Mouse (Mus musculus) MEL (cell line): Measurements from ENCODE around the gene Slc16a3. TPM values are rescaled to one million over a fixed set of nuclear protein-coding genes. Genes with fewer than 3 reads are reported as not detected.

Experiments used
- DNase-seq: peaks from one replicate; pipeline ENCODE4 v3.0.0; 2011; ENCODE audit warnings: low read depth, low spot score
- H3K27ac ChIP-seq: 2 replicates; pipeline ENCODE4 v1.5.1; 2012; ENCODE audit warnings: low read depth, mild to moderate bottlenecking, control low read depth, low read length, moderate library complexity; ENCODE audit not compliant: control insufficient read depth
- H3K27me3 ChIP-seq, 2 experiments: fragments of 150-350 bp in 1 of 2; sonication (generic) in 1 of 2; 2 replicates each; pipeline ENCODE4 v1.6.1; 2012; ENCODE audit warnings: low read length in 2 of 2, mild to moderate bottlenecking in 2 of 2, improper control_type of control experiment in 1 of 2, moderate library complexity in 1 of 2; ENCODE audit not compliant: insufficient read depth in 2 of 2, control insufficient read depth in 1 of 2
- H3K36me3 ChIP-seq, 2 experiments: 2 replicates each; pipeline ENCODE4 v1.6.1; 2012 to 2014; ENCODE audit warnings: low read length in 2 of 2, improper control_type of control experiment in 1 of 2, inconsistent platforms in 1 of 2, mild to moderate bottlenecking in 1 of 2; ENCODE audit not compliant: insufficient read depth in 2 of 2, control insufficient read depth in 1 of 2
- H3K4me1 ChIP-seq, 2 experiments: fragments of 150-350 bp in 1 of 2; sonication (generic) in 1 of 2; 2 replicates each; pipeline ENCODE4 v1.6.1; 2012; ENCODE audit warnings: low read length in 2 of 2, improper control_type of control experiment in 1 of 2, mild to moderate bottlenecking in 1 of 2; ENCODE audit not compliant: insufficient read depth in 2 of 2, control insufficient read depth in 1 of 2
- H3K4me3 ChIP-seq, 2 experiments: fragments of 150-350 bp in 1 of 2; sonication (generic) in 1 of 2; 2 replicates each; pipeline ENCODE4 v1.5.1; 2012; ENCODE audit warnings: low read depth in 2 of 2, low read length in 2 of 2, mild to moderate bottlenecking in 2 of 2, moderate library complexity in 2 of 2, control low read depth in 1 of 2, improper control_type of control experiment in 1 of 2; ENCODE audit not compliant: control insufficient read depth in 1 of 2, insufficient read depth in 1 of 2
- H3K79me2 ChIP-seq: 2 replicates; pipeline ENCODE4 v1.6.1; 2012; ENCODE audit warnings: mild to moderate bottlenecking, low read length, moderate library complexity; ENCODE audit not compliant: control insufficient read depth, poor library complexity, insufficient read depth
- H3K9ac ChIP-seq: 2 replicates; pipeline ENCODE4 v1.6.1; 2012; ENCODE audit warnings: low read depth, mild to moderate bottlenecking, control low read depth, low read length, moderate library complexity; ENCODE audit not compliant: control insufficient read depth, poor library complexity, severe bottlenecking
- H3K9me3 ChIP-seq: fragments of 150-350 bp; sonication (generic); replicated peaks from 2 replicates; pipeline ENCODE4 v1.6.1; 2012; ENCODE audit warnings: mild to moderate bottlenecking, low read length, improper control_type of control experiment, moderate library complexity; ENCODE audit not compliant: insufficient read depth
- CHD1 ChIP-seq: IDR thresholded peaks from 2 replicates; pipeline ENCODE4 v1.6.1; 2012; ENCODE audit warnings: low read depth, mild to moderate bottlenecking, inconsistent platforms, low read length, improper control_type of control experiment
- CTCF ChIP-seq, 3 experiments: IDR thresholded peaks in 2 of 3; conservative IDR thresholded peaks in 1 of 3; 2 replicates each; pipeline ENCODE4 v1.5.1; 2011 to 2012; ENCODE audit warnings: low read length in 3 of 3, low read depth in 2 of 3, mild to moderate bottlenecking in 2 of 3, improper control_type of control experiment in 1 of 3, inconsistent platforms in 1 of 3, mixed read lengths in 1 of 3, moderate library complexity in 1 of 3; ENCODE audit not compliant: control insufficient read depth in 1 of 3, insufficient read depth in 1 of 3, poor library complexity in 1 of 3, severe bottlenecking in 1 of 3
- E2F4 ChIP-seq: IDR thresholded peaks from 2 replicates; pipeline ENCODE4 v1.6.1; 2011; ENCODE audit warnings: low read depth, low read length, improper control_type of control experiment, borderline replicate concordance
- ELF1 ChIP-seq: IDR thresholded peaks from 2 replicates; pipeline ENCODE4 v1.6.1; 2014; ENCODE audit warnings: low read depth, mild to moderate bottlenecking, inconsistent platforms, low read length, improper control_type of control experiment, moderate library complexity
- GABPA ChIP-seq: IDR thresholded peaks from 2 replicates; pipeline ENCODE4 v1.6.1; 2012; ENCODE audit warnings: low read depth, mild to moderate bottlenecking, inconsistent platforms, low read length, improper control_type of control experiment, moderate library complexity
- HCFC1 ChIP-seq: IDR thresholded peaks from 2 replicates; pipeline ENCODE4 v1.6.1; 2012; ENCODE audit warnings: low read depth, mild to moderate bottlenecking, inconsistent platforms, low read length, improper control_type of control experiment, moderate library complexity
- JUND ChIP-seq: IDR thresholded peaks from 2 replicates; pipeline ENCODE4 v1.6.1; 2011; ENCODE audit warnings: low read depth, mild to moderate bottlenecking, improper control_type of control experiment, low read length
- KAT2A ChIP-seq: conservative IDR thresholded peaks from 2 replicates; pipeline ENCODE4 v1.6.1; 2012; ENCODE audit warnings: low read depth, low read length, improper control_type of control experiment, inconsistent platforms
- MAFK ChIP-seq: IDR thresholded peaks from 2 replicates; pipeline ENCODE4 v1.6.1; 2011; ENCODE audit warnings: low read depth, mild to moderate bottlenecking, low read length, improper control_type of control experiment, borderline replicate concordance
- MEF2A ChIP-seq: IDR thresholded peaks from 2 replicates; pipeline ENCODE4 v1.6.1; 2014; ENCODE audit warnings: low read depth, mild to moderate bottlenecking, inconsistent platforms, low read length, improper control_type of control experiment; ENCODE audit not compliant: poor library complexity, insufficient replicate concordance, severe bottlenecking; ENCODE audit errors: extremely low read depth
- MXI1 ChIP-seq: IDR thresholded peaks from 2 replicates; pipeline ENCODE4 v1.6.1; 2011; ENCODE audit warnings: mild to moderate bottlenecking, low read depth, low read length, improper control_type of control experiment
- MYC ChIP-seq: IDR thresholded peaks from 2 replicates; pipeline ENCODE4 v1.6.1; 2011; ENCODE audit warnings: low read depth, mild to moderate bottlenecking, low read length, improper control_type of control experiment, moderate library complexity
- NELFE ChIP-seq: IDR thresholded peaks from 2 replicates; pipeline ENCODE4 v1.6.1; 2011; ENCODE audit warnings: low read depth, low read length, improper control_type of control experiment
- NRF1 ChIP-seq: IDR thresholded peaks from 2 replicates; pipeline ENCODE4 v1.6.1; 2014; ENCODE audit warnings: low read depth, mild to moderate bottlenecking, inconsistent platforms, low read length, improper control_type of control experiment, moderate library complexity; ENCODE audit not compliant: poor library complexity, insufficient read depth, severe bottlenecking
- POLR2A ChIP-seq, 2 experiments: IDR thresholded peaks; 2 replicates each; pipeline ENCODE4 v1.6.1; 2011 to 2012; ENCODE audit warnings: low read length in 2 of 2, mild to moderate bottlenecking in 2 of 2, control low read depth in 1 of 2, improper control_type of control experiment in 1 of 2, low read depth in 1 of 2, moderate library complexity in 1 of 2; ENCODE audit not compliant: control insufficient read depth in 1 of 2, insufficient read depth in 1 of 2, poor library complexity in 1 of 2
- POLR2AphosphoS2 ChIP-seq: IDR thresholded peaks from 2 replicates; pipeline ENCODE4 v1.6.1; 2011; ENCODE audit warnings: low read length, improper control_type of control experiment
- POLR2AphosphoS5 ChIP-seq: IDR thresholded peaks from 2 replicates; pipeline ENCODE4 v1.6.1; 2012; ENCODE audit warnings: low read depth, borderline replicate concordance, mild to moderate bottlenecking, inconsistent platforms, low read length, moderate library complexity, mixed read lengths
- RAD21 ChIP-seq: IDR thresholded peaks from 2 replicates; pipeline ENCODE4 v1.6.1; 2011; ENCODE audit warnings: mild to moderate bottlenecking, low read depth, low read length, improper control_type of control experiment
- SIN3A ChIP-seq: IDR thresholded peaks from 2 replicates; pipeline ENCODE4 v1.6.1; 2012; ENCODE audit warnings: low read length, improper control_type of control experiment, inconsistent platforms
- SMC3 ChIP-seq: IDR thresholded peaks from 2 replicates; pipeline ENCODE4 v1.6.1; 2011; ENCODE audit warnings: low read depth, low read length, improper control_type of control experiment
- TAL1 ChIP-seq: IDR thresholded peaks from 2 replicates; pipeline ENCODE4 v1.6.1; 2012; ENCODE audit warnings: mild to moderate bottlenecking, inconsistent platforms, low read length, moderate library complexity, mixed read lengths
- USF1 ChIP-seq: IDR thresholded peaks from 2 replicates; pipeline ENCODE4 v1.6.1; 2014; ENCODE audit warnings: low read depth, mild to moderate bottlenecking, inconsistent platforms, low read length, improper control_type of control experiment, moderate library complexity
- ZMIZ1 ChIP-seq: IDR thresholded peaks from 2 replicates; pipeline ENCODE4 v1.6.1; 2012; ENCODE audit warnings: low read depth, mild to moderate bottlenecking, inconsistent platforms, low read length, improper control_type of control experiment, moderate library complexity
- ZNF384 ChIP-seq: IDR thresholded peaks from 2 replicates; pipeline ENCODE4 v1.6.1; 2012; ENCODE audit warnings: low read depth, mild to moderate bottlenecking, inconsistent platforms, low read length, improper control_type of control experiment
- polyA plus RNA-seq, 2 experiments: library from polyadenylated mRNA; stranded (reverse) in 1 of 2; unstranded in 1 of 2; fragments of >175 nt in 1 of 2; fragments of >200 nt in 1 of 2; gene quantifications; 2 replicates each; pipeline versions ENCODE4 v1.2.1 to v1.2.4; 2012; ENCODE audit warnings: low replicate concordance in 2 of 2, low read depth in 1 of 2; ENCODE audit not compliant: insufficient read length in 2 of 2, insufficient read depth in 1 of 2, missing spikeins in 1 of 2
- total RNA-seq: library from RNA; depleted of rRNA; stranded (reverse); fragments of 300-350 nt; gene quantifications from 2 replicates; pipeline ENCODE4 v1.2.3, GENCODE M21; 2012

Slc16a3 gene
- total and polyA plus RNA-seq, 3 experiments, result 85.7 to 610 (median 570) TPM

DNA sequence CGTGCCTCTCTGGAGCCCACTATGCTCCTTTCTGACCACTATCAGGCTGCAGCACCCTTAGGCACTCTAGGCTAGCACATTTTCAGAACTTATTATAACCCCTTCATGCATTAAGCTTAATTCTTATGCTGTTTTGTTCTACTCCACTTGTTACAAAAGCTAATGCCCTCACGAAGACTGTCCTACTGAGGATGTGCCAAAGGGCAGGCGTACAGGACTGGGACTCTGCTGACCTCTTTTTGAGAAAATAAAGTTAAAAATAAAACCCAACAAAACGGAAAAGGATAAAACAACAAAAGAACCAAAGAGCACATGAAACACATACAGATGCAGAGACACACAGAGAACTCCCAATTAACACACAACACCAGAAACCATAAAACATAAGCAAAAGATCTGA is 33.4 kb downstream of the Slc16a3 start:
- no peak overlapping the region for H3K9ac ChIP-seq
- no peak for DNase-seq
- no peaks in the 10 kb centered on the region for H3K27me3 ChIP-seq
- no peaks in the 10 kb centered on the region for H3K9me3 ChIP-seq
- H3K27ac ChIP-seq, result peak overlapping the region; percentile 18; the same call in 1 of the 2 replicates
- peaks cover 51% of the 10 kb centered on the region for H3K79me2 ChIP-seq
- no peak overlapping the region for H3K4me3 ChIP-seq
- TF ChIP-seq RAD21, result no peak
- TF ChIP-seq KAT2A, result no peak
- no peak for TF ChIP-seq NELFE
- no peak for TF ChIP-seq CHD1
- TF ChIP-seq TAL1, result no peak
- TF ChIP-seq SIN3A, result 0 out of 2 replicates have a peak, but pooled peaks have one; percentile 14
- no peak for TF ChIP-seq POLR2AphosphoS5
- no peak for TF ChIP-seq USF1
- TF ChIP-seq MYC, result no peak
- no peak for TF ChIP-seq HCFC1
- TF ChIP-seq MXI1, result peak; percentile 24; the same call in 1 of the 2 replicates
- TF ChIP-seq ZNF384, result no peak
- TF ChIP-seq JUND, result no peak
- no peak for TF ChIP-seq POLR2AphosphoS2
- no peak for TF ChIP-seq ELF1
- TF ChIP-seq ZMIZ1, result no peak
- no peak for TF ChIP-seq NRF1
- no peak for TF ChIP-seq CTCF (IDR thresholded peaks at IDR 0.05 in 2 of 3, conservative IDR thresholded peaks at IDR 0.05 in 1 of 3; ENCODE audit: control insufficient read depth in 1 of 3, insufficient read depth in 1 of 3, low read depth in 2 of 3, low read length in 3 of 3, poor library complexity in 1 of 3, severe bottlenecking in 1 of 3)
- TF ChIP-seq E2F4, result no peak
- no peak for TF ChIP-seq MEF2A
- TF ChIP-seq MAFK, result no peak
- TF ChIP-seq GABPA, result no peak
- 0 out of 4 replicates have a peak, but pooled peaks of 1 of the 2 experiments have one; percentile 3 for TF ChIP-seq POLR2A (IDR thresholded peaks at IDR 0.05; ENCODE audit: control insufficient read depth in 1 of 2, insufficient read depth in 1 of 2, low read depth in 1 of 2, low read length in 2 of 2, poor library complexity in 1 of 2)
- TF ChIP-seq SMC3, result no peak
- H3K36me3 ChIP-seq, result peaks cover 60 to 68% of the 10 kb centered on the region in 2 experiments
- H3K4me1 ChIP-seq, result peaks cover 24 to 34% of the 10 kb centered on the region in 2 experiments
